Mouse (Mus musculus): ENCODE data around the gene Srgap2.

The Srgap2 gene

DNA sequence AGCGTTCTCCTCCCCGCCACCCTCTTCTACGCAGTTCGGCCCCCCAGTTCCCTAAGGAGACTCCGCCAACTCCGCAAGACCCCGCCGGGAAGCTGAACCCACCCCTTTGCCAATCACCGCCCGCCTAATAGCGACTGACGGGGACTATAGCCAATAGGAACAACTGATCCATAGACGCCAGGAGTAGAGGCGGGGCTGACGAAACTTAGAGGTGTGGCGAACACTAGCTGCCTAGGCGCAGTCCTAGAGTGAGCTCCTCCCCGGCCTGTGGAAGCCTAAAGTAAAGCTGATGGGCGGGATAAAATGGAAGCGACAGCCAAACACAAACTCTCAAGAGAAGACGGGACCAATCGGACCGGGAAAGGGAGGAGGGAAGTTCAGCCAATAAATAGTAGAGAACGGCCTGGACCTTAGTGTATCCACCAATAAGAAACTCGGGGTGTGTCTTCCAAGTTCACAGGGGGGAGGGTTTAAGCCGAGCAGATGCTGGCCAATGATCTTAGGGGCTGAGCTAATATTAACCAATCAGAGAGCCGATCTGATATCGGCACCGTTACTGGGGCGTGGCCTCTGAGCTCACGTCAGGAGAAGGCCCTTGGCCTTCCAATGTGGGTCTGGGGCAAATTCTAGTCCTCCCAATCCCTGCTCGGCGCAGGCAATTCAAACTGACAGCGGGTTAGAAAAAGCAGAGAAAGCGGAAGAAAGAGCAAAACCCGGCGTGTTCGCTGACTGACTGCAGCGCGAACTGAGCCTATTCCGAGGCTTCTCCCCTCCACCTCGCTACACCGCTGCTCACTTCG is at the start of gene Srgap2, which contains the start of gene Fam72a:
Gene Srgap2, minus strand, starts transcription at position 72 of the 800 bp plus-strand sequence.
Gene Fam72a, plus strand, starts transcription at position 623 of the 800 bp plus-strand sequence.
- peak; percentile 99 for DNase-seq

- DNase-seq: no peak
Observed at GRCm38 (mm10) chr1:131573721-131574120, 46.6 kb upstream of the Srgap2 start.

GRCm38 (mm10) chr1:131570391-131570790 is 43.2 kb upstream of the Srgap2 start:
- DNase-seq: no peak

DNA sequence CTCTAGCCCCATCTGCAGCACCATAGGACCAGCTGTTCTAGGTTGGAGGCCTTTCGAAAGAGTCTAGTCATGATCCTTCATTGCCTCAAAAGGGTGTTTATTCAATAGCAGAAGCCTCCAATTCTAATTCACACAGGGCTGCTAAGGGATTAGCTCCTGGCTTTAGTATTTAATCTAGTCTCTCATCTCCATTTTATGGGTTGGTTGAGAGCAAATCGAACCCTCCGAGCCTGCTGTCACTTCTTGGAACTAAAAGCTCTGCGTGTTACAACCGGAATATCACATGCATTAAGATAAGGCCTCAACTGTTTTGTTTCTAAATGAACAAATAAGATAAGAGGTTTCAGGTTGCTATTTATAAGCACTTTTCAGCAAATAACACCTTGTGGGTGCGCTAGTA is 42.6 kb upstream of the Srgap2 start:
- DNase-seq: no peak

DNA sequence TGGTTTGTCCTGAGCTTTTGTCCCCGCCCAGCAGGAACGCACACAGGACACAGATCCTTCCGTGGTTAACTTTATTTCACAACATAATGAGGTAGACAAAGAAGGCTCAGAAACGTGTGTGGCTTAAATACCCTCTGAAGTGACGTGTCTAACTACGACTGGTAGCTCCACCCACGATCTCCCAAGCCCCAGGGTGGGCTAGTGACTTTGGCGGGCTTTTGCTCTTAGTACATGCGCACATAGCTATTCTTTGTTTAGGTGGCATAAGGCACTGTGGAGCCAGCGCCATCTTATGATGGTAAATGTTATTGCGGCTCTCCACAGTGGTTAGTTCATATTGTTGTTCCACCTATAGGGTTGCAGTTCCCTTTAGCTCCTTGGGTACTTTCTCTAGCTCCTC is 38.9 kb upstream of the Srgap2 start:
- DNase-seq: peak in 1 of 2 experiments; percentile 15

- DNase-seq: no peak
Observed at GRCm38 (mm10) chr1:131562081-131562480, 34.9 kb upstream of the Srgap2 start.

DNA sequence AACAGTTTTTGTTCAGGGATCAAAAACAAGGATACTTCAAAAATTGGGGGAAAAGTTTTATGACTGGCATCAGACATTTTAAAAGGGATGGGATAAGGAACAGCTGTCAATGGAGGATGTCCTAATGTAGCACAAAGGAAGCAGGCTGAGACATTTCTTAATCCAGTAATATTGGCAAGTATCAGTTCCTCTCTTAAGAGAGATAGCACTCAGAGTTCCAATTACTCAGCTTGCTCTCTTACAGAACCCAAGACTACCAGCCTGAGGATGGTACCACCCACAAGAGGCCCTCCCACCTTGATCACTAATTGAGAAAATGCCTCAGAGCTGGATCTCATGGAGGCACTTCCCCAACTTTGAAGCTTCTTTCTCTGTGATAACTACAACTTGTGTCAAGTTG is 33.3 kb upstream of the Srgap2 start:
- DNase-seq: no peak

DNA sequence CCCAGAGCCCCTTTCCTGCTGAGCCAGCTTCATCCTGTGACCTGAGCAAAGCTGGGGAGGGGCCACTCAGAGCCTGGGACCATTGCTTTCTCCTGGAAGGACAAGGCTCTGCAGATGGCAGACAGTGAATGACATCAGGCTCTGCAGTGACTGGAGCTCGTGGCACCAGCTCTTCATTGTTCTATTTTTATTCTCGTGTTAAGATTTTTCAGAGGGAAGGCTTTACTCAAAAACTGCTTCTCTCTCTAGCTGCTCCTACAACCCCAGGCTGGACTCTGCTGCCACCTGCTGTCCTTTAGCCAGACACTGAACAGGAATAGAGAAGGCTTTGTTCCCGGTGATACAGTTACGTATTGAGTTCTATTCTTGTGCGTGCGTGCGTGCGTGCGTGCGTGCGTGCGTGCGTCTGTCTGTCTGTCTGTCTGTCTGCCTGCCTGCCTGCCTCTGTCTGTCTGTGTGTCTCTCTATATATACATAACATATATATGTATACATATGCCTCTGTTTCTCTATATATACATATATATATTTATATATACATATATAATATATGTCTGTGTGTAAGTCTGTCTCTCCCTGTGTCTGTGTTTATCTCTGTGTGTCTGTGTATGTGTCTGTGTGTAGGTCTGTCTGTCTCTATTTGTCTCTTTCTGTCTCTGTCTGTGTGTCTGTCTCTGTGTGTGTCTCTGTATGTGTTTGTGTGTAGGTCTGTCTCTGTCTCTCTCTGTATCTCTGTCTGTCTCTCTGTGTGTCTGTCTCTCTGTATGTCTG is 28.1 kb upstream of the Srgap2 start:
- DNase-seq: peak; percentile 72 to 82

GRCm38 (mm10) chr1:131553428-131553827 is 26.3 kb upstream of the Srgap2 start:
- DNase-seq: no peak

GRCm38 (mm10) chr1:131551956-131552355 is 24.8 kb upstream of the Srgap2 start:
- no peak for DNase-seq

DNA sequence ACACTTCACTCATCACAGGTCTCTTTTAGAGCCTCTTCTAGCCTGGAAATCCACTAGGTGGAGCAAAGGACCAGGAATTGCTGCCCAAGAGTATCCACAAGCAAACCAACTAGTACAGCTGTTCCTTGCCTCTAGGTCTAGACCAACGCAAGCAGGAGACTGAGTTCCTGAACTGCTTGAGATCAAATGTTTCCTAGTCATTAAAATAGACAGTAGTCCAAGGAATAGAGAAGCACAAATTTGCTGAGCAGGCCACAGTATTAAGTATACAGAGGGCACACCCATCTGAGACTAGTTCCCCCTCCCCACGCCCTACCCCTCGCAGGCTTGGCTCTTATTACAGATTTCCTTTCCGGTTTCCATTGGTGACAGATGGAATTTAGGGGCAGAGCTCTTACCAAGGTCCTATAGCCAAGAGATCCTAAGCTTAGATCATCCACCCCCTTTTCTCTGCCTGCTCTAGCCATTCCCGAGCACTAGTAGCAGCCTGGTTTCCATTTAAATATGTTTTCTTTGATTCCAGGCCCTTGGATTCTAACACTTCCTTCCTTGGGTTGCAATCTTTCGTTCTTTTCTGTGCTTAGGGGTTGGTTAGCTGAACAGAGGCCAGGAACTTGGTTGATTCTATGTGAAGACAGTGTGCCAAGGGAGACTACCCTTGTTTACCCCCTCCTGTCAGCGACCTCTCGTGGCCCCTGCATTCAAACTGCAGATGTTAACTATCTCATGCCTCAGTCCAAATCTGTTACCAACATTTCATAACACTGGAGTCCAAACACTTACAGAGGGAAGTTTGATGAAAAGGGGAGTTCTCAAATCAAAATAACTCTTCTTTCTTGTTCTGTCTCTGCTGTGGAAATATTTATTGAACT is 21.6 kb upstream of the Srgap2 start:
- DNase-seq: peak in 1 of 2 experiments; percentile 28

- peak; percentile 18 to 48 for DNase-seq
Observed at GRCm38 (mm10) chr1:131546798-131547690, 19.9 kb upstream of the Srgap2 start.

DNA sequence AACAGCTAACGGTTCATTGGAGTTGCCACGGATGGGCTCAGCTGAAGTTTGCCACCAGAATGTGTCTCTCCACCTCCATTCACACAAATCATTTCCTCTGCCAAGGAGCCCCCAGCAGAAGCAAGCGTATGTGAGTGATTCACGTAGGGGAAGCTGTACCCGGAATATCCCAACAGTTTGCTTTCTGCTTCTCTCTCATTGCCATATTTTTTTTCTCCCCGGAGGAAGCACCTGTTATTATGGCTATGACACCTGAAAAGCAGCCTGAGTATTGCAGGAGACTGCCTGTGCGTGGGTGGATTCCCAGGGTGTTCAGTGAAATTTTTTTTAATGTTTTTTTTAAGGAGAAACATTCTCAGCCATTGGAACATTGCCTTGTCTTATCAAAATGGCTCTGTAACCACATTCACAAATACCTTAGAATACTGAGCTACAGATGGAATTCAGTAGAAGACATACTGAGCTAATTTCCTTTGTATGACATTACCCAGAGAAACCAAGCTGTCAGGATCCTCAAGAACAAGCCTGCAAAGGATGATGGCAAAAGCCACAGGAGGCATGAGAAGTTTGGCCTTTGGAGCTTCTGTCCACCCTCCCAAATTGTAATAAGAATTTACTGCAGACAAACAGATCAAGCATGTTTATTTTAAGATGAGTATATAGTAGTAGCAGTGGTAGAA is 16.9 kb upstream of the Srgap2 start:
- no peak for DNase-seq

DNA sequence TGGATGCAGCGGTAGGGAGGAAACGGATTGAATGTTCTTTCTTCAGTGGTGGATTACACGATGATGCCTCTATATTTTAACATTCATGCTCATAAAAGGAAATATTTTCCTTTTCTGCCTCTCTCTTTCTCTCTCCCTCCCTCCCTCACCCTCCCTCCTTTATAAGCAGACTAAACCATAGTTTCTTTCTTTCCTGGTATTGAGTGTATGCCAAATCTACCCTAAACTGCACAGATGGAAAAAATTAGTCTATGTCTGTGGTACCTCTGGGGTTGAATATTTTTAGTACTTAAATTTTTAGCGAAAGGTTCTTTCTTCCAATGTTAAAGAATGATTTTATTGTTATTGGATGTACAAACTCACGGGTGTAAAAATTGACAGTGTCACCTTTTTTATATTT is 14.8 kb upstream of the Srgap2 start:
- DNase-seq: no peak

DNA sequence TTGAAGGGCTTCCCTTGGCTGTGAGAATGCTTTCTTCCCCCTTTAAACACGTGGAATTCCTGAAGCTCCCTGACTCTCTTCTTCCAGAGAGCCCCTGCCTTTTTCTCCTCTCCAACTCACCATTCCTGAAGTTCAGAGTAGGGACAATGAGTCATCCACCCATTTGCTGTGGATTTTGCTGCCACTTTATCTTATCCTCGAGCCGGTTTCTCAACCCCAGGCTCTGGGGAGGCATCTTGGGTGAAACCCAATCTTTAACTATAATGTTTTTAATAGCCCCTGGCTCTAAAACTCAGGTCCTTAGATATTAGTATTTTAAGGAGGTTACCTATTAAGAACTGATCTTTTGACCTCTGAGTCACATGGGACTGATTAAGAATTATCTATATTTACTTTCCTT is 14.3 kb upstream of the Srgap2 start:
- no peak for DNase-seq

- no peak for DNase-seq
Observed at GRCm38 (mm10) chr1:131540795-131541194, 13.6 kb upstream of the Srgap2 start.

DNA sequence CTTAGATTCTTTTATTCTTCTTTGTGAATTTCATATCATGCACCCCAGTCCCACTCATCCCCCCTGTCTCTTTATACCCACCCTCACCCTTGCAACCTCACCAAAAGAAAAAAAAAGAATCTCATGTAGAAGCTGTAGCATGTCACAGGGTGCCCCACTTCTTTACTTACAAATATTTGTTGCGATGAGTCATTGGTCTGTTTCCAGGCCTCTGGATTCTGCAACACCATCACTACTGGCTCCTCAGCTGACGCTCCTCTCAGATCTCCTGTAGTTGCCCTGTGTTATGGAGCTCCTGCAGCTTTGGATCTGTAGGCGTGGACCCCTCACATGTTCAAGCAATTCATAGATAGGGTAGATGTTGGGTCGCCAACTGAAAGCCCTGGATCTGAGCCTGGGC is 12.6 kb upstream of the Srgap2 start:
- no peak for DNase-seq

- no peak for DNase-seq
Observed at GRCm38 (mm10) chr1:131528561-131529166, 1.5 kb upstream of the Srgap2 start.

GRCm38 (mm10) chr1:131528081-131528507 is 942 bp upstream of the Srgap2 start:
- DNase-seq: peak; percentile 79 to 80

DNA sequence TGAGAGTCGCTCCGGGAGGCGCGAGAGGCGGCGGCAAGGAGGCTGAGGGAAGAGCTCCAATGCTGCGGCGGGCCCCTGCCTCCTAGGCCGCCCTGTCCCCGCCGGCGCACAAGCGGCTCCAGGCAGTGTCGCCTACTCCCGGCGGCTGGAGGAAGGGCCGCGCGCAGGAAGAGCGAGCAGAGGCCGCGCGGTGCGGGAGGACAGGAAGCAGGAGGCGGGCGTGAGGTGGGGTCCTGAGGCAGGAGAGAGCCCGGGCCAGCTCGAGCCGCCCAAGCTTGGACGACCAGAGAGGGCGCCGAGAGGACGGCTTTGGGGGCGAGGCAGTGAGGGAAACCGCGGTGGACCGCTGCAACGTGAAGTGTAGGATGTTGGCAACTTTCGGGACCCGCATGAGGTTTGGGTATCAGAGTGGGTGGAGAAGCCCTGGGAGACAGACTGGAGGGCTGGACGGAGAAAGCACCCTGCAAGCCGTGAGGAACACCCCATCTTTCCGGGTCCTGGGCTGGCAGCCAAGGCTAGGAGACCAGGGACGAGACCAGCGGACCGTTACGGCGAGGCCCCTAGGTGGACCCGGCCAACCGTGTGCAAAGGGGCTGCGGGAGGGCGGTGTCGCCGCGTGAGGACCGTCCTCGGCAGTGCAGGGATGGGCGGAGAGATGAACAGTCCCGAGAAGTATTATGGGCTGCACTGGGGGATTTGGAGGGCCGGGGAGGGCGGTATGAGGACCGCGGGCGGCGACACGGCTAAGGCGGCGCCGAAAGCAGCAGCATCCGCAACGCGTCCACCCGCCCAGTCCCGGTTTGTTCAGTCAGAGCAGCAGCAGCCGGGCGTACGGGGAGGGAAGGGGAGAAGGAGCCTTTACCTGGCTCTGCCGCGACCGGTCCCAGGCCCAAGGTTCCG is 531 bp downstream of the Srgap2 start:
- DNase-seq: peak; percentile 72 to 73
